Mouse (Mus musculus) liver, embryonic 14.5 days (tissue): ENCODE measurements at regions not wholly inside any gene's neighbourhood (a gene's known extent, or its start where the extent isn't known, plus 50 kb on each side); places are given as distances from the start of the nearest gene placed in this dataset.

Experiments
- CTCF ChIP-seq: IDR thresholded peaks from 2 replicates; pipeline ENCODE4 v1.5.1; 2016; ENCODE audit warnings: antibody characterized with exemption, low read depth, control low read depth
- EP300 ChIP-seq: IDR thresholded peaks from 2 replicates; pipeline ENCODE4 v1.6.1; 2016; ENCODE audit warnings: antibody characterized with exemption, low read depth

DNA sequence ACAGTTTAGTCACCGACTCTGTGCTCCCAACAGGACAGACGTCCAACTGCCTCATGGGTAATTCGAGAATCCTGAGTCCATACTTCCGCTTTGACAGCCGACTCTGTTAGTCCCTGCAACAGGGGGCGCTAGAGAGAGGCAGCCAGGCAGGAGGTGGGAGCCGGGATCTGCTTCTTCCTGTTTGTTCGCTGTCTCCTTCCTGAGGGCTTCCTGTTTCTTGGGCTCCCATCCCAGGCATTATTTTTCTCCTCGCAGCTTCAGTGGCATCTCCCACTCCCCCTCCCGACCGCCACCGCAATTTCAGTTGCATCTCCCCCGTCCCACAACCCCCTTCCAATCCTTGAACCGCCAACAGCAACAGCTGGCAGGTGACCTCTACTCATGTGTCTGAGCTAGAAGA is 211.1 kb downstream of the Xxylt1 start:
- TF ChIP-seq CTCF (peak; percentile 79), EP300 (no peak)
